Mouse (Mus musculus): ENCODE measurements at regions not wholly inside any gene's neighbourhood (a gene's known extent, or its start where the extent isn't known, plus 50 kb on each side); places are given as distances from the start of the nearest gene placed in this dataset.

- no peak overlapping the region for H3K4me3 ChIP-seq
- no peak for TF ChIP-seq E2F4 (IDR thresholded peaks at IDR 0.05; ENCODE audit: insufficient read depth)
- TF ChIP-seq TCF12 (IDR thresholded peaks at IDR 0.05; ENCODE audit: insufficient read depth, poor library complexity, severe bottlenecking): no peak
- TF ChIP-seq MYOD1 (IDR thresholded peaks at IDR 0.05; ENCODE audit: control insufficient read depth in 1 of 3, insufficient read length in 2 of 3, low read depth in 2 of 3): no peak
- TF ChIP-seq POLR2A (IDR thresholded peaks at IDR 0.05; ENCODE audit: insufficient read length, low read depth): no peak
- TF ChIP-seq USF1 (IDR thresholded peaks at IDR 0.05; ENCODE audit: low read depth): no peak
- no peak for TF ChIP-seq SRF (IDR thresholded peaks at IDR 0.05; ENCODE audit: control insufficient read depth, insufficient read length, low read depth)
- TF ChIP-seq MAX (IDR thresholded peaks at IDR 0.05; ENCODE audit: low read depth): no peak
- TF ChIP-seq REST (IDR thresholded peaks at IDR 0.05; ENCODE audit: insufficient read depth, insufficient read length): no peak
- TF ChIP-seq CEBPB (IDR thresholded peaks at IDR 0.05; ENCODE audit: insufficient read depth, poor library complexity, severe bottlenecking): no peak
- no peak for TF ChIP-seq POLR2AphosphoS2 (IDR thresholded peaks at IDR 0.05; ENCODE audit: insufficient read length, low read depth)
- TF ChIP-seq MYOG (IDR thresholded peaks at IDR 0.05; ENCODE audit: control insufficient read depth in 1 of 3, insufficient read depth in 1 of 3, insufficient read length in 2 of 3, low read depth in 2 of 3): no peak
- TF ChIP-seq TCF3 (IDR thresholded peaks at IDR 0.05; ENCODE audit: insufficient read length, low read depth): no peak
- no peak overlapping the region for H3ac ChIP-seq (ENCODE audit: control insufficient read depth, insufficient read length)
- no peaks in the 10 kb centered on the region for H3K36me3 ChIP-seq (ENCODE audit: control insufficient read depth, insufficient read depth)
- H3K79me2 ChIP-seq (ENCODE audit: control insufficient read depth, insufficient read depth): no peaks in the 10 kb centered on the region
- H3K4me2 ChIP-seq (ENCODE audit: low read depth): no peak overlapping the region
- no peaks in the 10 kb centered on the region for H3K27me3 ChIP-seq (ENCODE audit: control insufficient read depth, insufficient read depth, insufficient read length)
Observed at GRCm38 (mm10) chr3:4776632-4777031, 974.0 kb upstream of the Gm8797 start.

DNA sequence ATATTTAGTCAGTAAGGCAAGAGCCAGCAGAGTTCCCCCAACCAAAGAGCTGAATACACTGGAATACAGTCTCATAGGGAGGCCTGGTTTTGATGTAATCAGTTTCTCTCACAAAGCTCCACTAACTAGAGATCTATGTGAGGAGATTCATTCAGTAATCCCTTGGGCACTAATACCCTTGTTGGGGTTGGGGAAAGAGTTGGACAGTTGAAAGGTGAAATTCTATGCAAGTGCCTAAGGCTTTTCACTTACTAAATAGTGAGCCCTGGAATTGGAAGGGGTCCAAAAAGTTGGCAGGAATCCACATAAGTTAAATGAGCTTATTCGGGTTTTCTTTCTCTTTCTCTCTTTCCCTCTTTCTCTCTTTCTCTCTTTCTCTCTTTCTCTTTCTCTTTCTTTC lies 965.4 kb upstream of the Gm8797 start:
- TF ChIP-seq POLR2AphosphoS2 (IDR thresholded peaks at IDR 0.05; ENCODE audit: insufficient read length, low read depth) (no peak), POLR2A (IDR thresholded peaks at IDR 0.05; ENCODE audit: insufficient read length, low read depth) (no peak), MYOD1 (IDR thresholded peaks at IDR 0.05; ENCODE audit: control insufficient read depth in 1 of 3, insufficient read length in 2 of 3, low read depth in 2 of 3) (no peak), SRF (IDR thresholded peaks at IDR 0.05; ENCODE audit: control insufficient read depth, insufficient read length, low read depth) (no peak), USF1 (IDR thresholded peaks at IDR 0.05; ENCODE audit: low read depth) (no peak), CEBPB (IDR thresholded peaks at IDR 0.05; ENCODE audit: insufficient read depth, poor library complexity, severe bottlenecking) (no peak), E2F4 (IDR thresholded peaks at IDR 0.05; ENCODE audit: insufficient read depth) (no peak)
- H3ac ChIP-seq (ENCODE audit: control insufficient read depth, insufficient read length): no peak overlapping the region

GRCm38 (mm10) chr3:4793141-4793540 lies 957.5 kb upstream of the Gm8797 start:
- Histone ChIP-seq H3K36me3 (ENCODE audit: control insufficient read depth, insufficient read depth) (no peaks in the 10 kb centered on the region), H3K4me3 (no peak overlapping the region), H3ac (ENCODE audit: control insufficient read depth, insufficient read length) (no peak overlapping the region), H3K27me3 (ENCODE audit: control insufficient read depth, insufficient read depth, insufficient read length) (no peaks in the 10 kb centered on the region), H3K4me2 (ENCODE audit: low read depth) (no peak overlapping the region), H3K79me2 (ENCODE audit: control insufficient read depth, insufficient read depth) (no peaks in the 10 kb centered on the region)
- TF ChIP-seq MAX (IDR thresholded peaks at IDR 0.05; ENCODE audit: low read depth) (no peak), USF1 (IDR thresholded peaks at IDR 0.05; ENCODE audit: low read depth) (no peak), CEBPB (IDR thresholded peaks at IDR 0.05; ENCODE audit: insufficient read depth, poor library complexity, severe bottlenecking) (no peak), SRF (IDR thresholded peaks at IDR 0.05; ENCODE audit: control insufficient read depth, insufficient read length, low read depth) (no peak), E2F4 (IDR thresholded peaks at IDR 0.05; ENCODE audit: insufficient read depth) (no peak), TCF3 (IDR thresholded peaks at IDR 0.05; ENCODE audit: insufficient read length, low read depth) (no peak)

More for the DNA sequence above, 965.4 kb upstream of the Gm8797 start:
- no peak overlapping the region for H3K4me2 ChIP-seq (ENCODE audit: low read depth)
- H3K27me3 ChIP-seq (ENCODE audit: control insufficient read depth, insufficient read depth, insufficient read length): no peaks in the 10 kb centered on the region
- no peaks in the 10 kb centered on the region for H3K36me3 ChIP-seq (ENCODE audit: control insufficient read depth, insufficient read depth)
- no peak overlapping the region for H3K4me3 ChIP-seq
- H3K79me2 ChIP-seq (ENCODE audit: control insufficient read depth, insufficient read depth): no peaks in the 10 kb centered on the region

GRCm38 (mm10) chr3:4796041-4796908 lies 954.3 kb upstream of the Gm8797 start:
- Histone ChIP-seq H3K79me2 (ENCODE audit: control insufficient read depth, insufficient read depth) (no peaks in the 10 kb centered on the region), H3K4me2 (ENCODE audit: low read depth) (no peak overlapping the region), H3K36me3 (ENCODE audit: control insufficient read depth, insufficient read depth) (no peaks in the 10 kb centered on the region), H3K27me3 (ENCODE audit: control insufficient read depth, insufficient read depth, insufficient read length) (no peaks in the 10 kb centered on the region), H3ac (ENCODE audit: control insufficient read depth, insufficient read length) (no peak overlapping the region), H3K4me3 (no peak overlapping the region)
- TF ChIP-seq MYOG (IDR thresholded peaks at IDR 0.05; ENCODE audit: control insufficient read depth in 1 of 3, insufficient read depth in 1 of 3, insufficient read length in 2 of 3, low read depth in 2 of 3): no peak
- no peak for TF ChIP-seq MAX (IDR thresholded peaks at IDR 0.05; ENCODE audit: low read depth)
- TF ChIP-seq USF1 (IDR thresholded peaks at IDR 0.05; ENCODE audit: low read depth): no peak
- no peak for TF ChIP-seq TCF3 (IDR thresholded peaks at IDR 0.05; ENCODE audit: insufficient read length, low read depth)
- TF ChIP-seq POLR2A (IDR thresholded peaks at IDR 0.05; ENCODE audit: insufficient read length, low read depth): no peak
- TF ChIP-seq POLR2AphosphoS2 (IDR thresholded peaks at IDR 0.05; ENCODE audit: insufficient read length, low read depth): no peak
- no peak for TF ChIP-seq TCF12 (IDR thresholded peaks at IDR 0.05; ENCODE audit: insufficient read depth, poor library complexity, severe bottlenecking)
- TF ChIP-seq REST (IDR thresholded peaks at IDR 0.05; ENCODE audit: insufficient read depth, insufficient read length): no peak
- TF ChIP-seq SRF (IDR thresholded peaks at IDR 0.05; ENCODE audit: control insufficient read depth, insufficient read length, low read depth): no peak
- TF ChIP-seq MYOD1 (IDR thresholded peaks at IDR 0.05; ENCODE audit: control insufficient read depth in 1 of 3, insufficient read length in 2 of 3, low read depth in 2 of 3): no peak
- no peak for TF ChIP-seq CEBPB (IDR thresholded peaks at IDR 0.05; ENCODE audit: insufficient read depth, poor library complexity, severe bottlenecking)

Measured in myocyte (in vitro differentiated cells).